Mouse (Mus musculus) MN1 (cell line): ENCODE results near the gene Zfp986.
"Not testable (repeated sequence)": the region's sequence is repeated elsewhere in the genome, so short reads cannot be mapped to it uniquely, and the experiment has no call there.

Experiments used
- DNase-seq: peaks from one replicate; pipeline ENCODE4 v3.0.0-alpha.2; 2016; ENCODE audit warnings: low spot score

The Zfp986 gene

DNA sequence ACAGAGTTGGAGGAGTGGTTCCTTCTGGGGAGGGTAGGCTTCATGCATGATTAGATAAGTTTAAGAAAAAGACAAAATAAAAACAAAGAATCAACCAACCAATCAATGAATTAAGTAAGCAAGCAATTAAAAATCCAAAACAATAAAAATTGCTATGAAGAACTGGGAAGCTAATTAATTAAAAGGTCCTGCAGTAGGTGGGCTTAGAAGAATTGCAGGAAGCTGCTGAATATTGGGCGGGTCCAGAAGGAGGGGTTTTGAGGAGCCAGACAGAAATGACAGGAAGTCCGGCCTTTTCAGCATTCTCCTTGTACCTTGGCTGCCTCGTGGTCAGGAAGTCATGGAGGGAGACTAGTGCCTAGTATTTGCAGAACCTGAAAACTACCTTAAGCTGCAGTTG is at the start of gene Zfp986:
Zfp986 (plus strand) TSS at position 301 of the 400 bp plus-strand sequence.
- not testable (repeated sequence) for DNase-seq

DNA sequence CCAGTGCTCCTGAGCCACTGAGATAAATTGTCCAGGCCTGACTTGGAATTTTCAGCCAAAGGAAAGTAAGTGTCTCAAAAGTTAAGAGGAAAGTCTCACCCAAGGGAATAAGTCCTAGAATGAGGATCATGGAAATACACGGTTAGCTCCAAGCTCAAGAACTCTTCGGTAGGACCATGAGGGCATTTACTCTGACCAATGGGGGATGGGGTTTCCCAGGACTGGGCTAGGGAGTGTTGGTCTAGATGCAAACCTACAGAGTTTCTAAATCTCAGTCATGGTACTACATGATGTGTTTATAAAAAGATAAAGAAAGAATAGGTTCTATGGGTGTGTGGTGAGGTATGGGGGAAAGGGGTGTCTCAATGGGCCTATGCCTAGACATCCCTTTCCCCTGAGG is 48.6 kb upstream of the Zfp986 start:
- not testable (repeated sequence) for DNase-seq

DNA sequence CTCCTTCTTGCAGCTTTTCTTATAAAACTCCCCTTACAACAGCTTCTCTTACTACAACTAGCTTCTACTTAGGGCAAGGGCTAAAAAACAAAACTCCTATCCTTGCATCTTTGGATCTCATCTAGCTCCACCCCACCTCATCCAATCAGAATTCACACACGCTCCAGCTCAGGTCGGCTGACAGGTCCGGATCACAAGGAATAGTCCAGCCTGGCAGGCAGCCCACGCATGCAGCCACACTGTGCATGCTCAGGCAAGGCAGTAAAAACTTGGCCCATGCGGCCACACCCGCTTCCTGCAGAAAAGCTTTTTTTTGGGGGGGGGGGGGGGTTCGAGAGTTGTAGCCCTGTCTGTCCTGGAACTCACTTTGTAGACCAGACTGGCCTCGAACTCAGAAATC is 43.0 kb upstream of the Zfp986 start:
- DNase-seq, result not testable (repeated sequence)

DNA sequence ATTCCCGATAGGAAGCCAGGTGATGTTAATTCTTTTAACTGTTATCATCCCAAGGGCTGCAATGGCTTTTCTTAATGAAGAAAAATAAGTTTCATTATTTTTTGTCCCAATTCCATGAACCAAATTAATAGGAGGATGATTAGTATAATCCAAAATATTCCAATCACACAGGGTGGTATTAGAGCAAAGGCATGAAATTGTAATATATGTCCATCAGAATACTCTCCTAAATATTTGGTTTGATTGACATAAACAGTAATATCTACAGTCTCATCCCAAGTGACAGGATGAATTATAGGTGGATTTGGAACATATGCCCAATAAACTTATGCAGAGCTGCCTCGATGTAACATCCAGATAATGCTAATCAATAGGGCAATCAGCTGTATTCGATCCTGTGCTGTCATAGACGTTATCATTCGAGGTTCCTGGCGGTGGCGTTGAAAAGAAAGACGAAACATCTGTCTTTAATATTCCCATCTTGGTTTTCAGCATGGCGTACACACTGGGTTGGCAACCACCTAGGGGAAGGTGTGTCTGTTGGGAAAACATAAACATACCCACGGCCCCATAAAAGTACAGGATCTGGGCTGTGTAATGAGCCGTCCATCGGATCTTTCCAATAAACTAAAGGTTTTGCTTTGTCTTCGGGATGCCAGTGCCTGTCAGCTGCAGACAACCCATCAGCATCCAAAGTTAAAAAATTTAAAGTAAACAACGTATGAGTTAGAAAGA is 37.1 kb upstream of the Zfp986 start:
- not testable (repeated sequence) for DNase-seq

DNA sequence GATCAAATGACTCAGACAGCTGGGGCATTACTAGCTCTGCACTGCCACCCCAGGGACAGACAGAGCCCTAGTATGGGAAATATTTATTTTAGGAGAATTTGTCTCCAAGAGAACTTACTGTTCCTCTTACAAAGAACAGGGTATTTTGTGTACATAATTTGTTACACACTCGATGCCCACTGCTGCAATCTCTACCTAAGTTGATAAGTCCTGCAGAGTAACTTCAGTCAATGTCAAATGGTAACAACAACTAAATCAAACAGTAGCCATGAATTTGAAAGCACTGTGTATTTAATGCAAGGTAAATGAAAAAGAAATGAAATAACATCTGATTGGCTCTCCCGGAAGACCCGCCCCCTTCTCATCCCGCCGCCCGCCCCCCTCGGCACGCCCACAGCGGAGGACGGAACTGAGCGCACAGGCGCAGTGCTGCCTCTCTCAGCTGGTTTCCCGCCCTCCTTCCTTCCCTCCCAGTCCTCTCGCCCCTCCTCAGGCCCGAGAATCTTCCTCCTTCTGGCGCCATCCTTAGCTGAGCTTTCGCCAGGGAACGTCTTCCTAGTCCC is 32.2 kb upstream of the Zfp986 start:
- DNase-seq, result not testable (repeated sequence)

DNA sequence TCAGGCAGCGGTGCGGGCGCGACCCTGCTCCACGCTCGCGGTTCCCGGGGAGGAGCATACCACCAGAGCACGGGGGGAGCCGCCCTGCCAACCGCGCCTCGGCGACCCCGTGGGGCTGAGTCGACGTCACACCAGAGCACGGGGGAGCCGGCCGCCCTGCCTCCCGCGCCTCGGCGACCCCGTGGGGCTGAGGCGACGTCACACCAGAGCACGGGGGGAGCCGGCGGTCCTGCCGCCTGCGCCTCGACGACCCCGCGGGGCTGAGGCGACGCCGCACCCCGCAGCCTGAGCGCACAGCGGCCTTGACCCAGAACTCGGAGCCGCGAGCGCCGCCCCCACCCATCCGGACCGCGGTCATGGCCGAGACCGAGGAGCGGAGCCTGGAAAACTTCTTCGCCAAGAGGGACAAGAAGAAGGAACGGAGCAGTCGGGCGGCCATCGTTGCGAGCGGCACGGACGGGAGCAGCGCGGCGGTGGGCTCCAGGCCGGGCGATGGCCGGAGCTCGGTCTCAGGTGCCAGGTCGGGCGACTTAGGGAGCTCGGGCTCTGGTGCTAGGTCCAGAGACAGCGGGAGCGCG is 31.6 kb upstream of the Zfp986 start:
- DNase-seq, result not testable (repeated sequence)

DNA sequence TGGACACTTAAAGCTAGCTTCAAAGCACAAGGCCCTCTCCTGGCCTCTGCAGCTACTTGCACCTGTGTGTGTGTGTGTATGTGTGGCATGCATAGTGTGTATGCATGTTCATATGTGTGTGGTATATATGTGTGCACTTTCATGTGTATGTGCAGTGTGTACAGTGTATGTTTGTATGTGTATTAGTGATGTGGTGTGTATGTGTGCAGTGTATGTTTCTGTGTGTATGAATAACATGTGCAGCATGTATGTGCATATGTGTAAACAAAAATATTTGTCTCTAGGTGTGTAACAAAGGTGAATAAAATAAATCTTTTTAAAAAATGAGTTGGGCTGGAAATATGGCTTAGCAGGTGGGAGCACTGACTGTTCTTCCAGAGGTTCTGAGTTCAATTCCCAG is 21.8 kb upstream of the Zfp986 start:
- DNase-seq, result not testable (repeated sequence)

DNA sequence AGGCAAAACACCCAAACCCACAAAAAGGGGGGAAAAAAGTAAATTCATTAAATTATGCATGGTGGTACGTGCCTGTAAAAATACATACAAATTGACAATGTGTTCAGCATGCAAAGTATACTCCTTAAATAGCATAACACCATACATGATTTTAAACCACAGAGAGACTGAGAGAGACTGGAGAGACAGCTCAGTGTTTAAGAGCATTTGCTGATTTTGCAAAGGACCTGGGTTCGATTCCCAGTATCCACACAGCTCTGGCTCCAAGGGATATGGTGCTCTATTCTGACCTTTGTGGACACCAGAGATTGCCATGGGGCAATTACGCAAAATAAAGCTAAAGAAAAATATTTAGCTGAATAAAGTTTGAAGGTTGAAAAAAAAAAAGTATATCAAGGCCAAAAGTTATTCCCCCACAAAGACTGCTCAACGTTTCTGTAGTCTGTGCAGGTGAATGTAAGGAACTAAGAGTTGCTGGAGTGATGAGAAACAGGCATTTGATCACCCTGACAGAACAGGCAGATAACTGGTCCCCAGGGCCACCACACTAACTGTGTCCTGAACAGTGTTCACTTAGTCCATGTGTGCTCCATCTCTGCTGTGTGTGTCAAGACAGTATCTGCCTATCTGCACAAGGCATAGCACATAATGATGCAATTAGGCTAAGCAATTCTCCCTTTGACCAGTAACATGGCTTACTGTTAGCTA is 20.3 kb upstream of the Zfp986 start:
- DNase-seq, result not testable (repeated sequence)

DNA sequence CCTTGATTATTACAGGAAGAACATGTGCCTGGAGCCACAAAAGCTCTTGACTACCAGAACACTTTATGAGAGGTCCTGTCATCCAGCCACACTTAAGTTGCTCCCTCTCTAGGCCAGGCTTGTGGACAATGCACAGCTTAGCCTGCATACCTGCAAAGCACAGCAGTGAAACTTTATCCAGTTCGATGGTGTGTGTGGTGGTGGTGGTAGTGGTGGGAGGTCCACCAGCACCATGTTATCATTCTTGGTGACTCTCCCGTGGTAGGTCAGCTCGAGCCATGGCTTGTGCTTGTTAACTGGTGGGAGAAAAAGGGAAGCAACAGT is 19.7 kb upstream of the Zfp986 start:
- not testable (repeated sequence) for DNase-seq

DNA sequence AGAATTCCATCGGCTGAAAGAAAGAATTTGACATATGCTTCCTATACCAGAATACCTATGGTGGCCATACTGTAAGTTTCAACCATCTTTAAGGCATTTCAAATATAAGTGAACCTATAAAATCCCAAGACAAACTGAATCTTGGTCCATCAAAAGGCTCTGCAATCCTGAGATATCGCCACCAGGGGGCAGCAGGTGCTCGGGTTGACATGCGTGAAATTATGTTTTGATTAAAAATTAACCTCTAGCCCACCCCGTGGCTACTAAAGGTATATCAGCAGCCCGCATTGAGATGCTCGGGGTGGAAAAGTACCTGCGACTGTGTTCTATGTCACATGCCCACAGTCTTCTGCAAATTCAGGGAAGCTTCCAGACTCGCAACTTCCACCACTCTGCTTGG is 17.2 kb upstream of the Zfp986 start:
- DNase-seq, result not testable (repeated sequence)

DNA sequence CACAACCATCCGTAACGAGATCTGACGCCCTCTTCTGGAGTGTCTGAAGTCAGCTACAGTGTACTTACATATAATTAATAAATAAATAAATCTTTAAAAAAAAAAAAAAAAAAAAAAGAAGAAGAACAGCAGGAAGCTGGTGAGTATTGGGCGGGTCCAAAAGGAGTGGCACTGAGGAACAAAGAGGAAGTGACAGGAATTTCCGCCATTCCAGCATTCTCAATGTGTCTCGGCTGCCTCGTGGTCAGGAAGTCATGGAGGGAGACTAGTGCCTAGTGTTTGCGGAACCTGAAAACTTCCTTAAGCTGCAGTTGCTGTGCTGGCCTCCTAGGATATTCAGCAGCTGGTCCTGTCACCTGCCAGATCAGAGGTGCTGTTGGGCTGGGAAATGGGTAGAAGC is 4.7 kb upstream of the Zfp986 start:
- DNase-seq, result not testable (repeated sequence)
